Mouse (Mus musculus): ENCODE measurements around the gene Rnaseh2b. TPM values are rescaled to one million over a fixed set of nuclear protein-coding genes. Genes with fewer than 3 reads are reported as not detected.

Gene Rnaseh2b
- polyA plus RNA-seq, 1 experiment: 15.3 TPM

DNA sequence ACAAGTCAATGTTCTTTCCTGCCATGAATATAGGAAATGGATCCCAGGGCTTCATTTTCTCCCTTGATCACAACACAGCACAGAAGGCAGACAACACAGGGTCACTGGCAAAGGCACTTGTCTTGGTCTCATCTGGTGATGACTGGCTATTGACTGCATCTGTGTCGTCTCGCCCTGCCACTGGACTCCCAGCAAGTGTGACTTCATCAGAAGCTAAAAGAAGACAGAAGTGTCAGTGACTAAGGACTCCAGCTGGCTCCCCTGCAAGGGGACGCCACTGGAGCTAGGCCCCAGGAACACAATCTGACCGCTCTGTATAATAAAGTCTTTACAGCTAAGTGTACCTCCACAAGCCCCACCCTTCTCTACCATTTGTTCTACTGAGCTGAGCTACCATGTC is 100.4 kb downstream of the Rnaseh2b start:
- no peak overlapping the region for H3ac ChIP-seq (ENCODE audit: control insufficient read depth, insufficient read length, low read depth)
- H3K27me3 ChIP-seq (ENCODE audit: control insufficient read depth, insufficient read depth, insufficient read length): peaks cover 4% of the 10 kb centered on the region
- no peaks in the 10 kb centered on the region for H3K79me3 ChIP-seq (ENCODE audit: low read depth)
- no peaks in the 10 kb centered on the region for H3K36me3 ChIP-seq (ENCODE audit: control insufficient read depth, insufficient read depth)
- TF ChIP-seq MYOG (IDR thresholded peaks at IDR 0.05; ENCODE audit: control insufficient read depth, extremely low read depth, insufficient read length): no peak
- TF ChIP-seq CEBPB (IDR thresholded peaks at IDR 0.05; ENCODE audit: low read depth): no peak
- no peak for TF ChIP-seq MAX (IDR thresholded peaks at IDR 0.05)
- no peak for TF ChIP-seq MYOD1 (IDR thresholded peaks at IDR 0.05; ENCODE audit: control insufficient read depth, insufficient read length, low read depth)
- TF ChIP-seq FOSL1 (IDR thresholded peaks at IDR 0.05; ENCODE audit: insufficient read depth, low read length, poor library complexity, severe bottlenecking): no peak
- no peak for TF ChIP-seq CTCF (IDR thresholded peaks at IDR 0.05; ENCODE audit: control insufficient read depth, insufficient read depth, insufficient read length)
- no peak for TF ChIP-seq USF1 (IDR thresholded peaks at IDR 0.05; ENCODE audit: low read depth)
- H3K79me2 ChIP-seq (ENCODE audit: control insufficient read depth, insufficient read depth): no peaks in the 10 kb centered on the region
- no peak overlapping the region for H3K4me3 ChIP-seq (ENCODE audit: insufficient read depth, poor library complexity, severe bottlenecking)

DNA sequence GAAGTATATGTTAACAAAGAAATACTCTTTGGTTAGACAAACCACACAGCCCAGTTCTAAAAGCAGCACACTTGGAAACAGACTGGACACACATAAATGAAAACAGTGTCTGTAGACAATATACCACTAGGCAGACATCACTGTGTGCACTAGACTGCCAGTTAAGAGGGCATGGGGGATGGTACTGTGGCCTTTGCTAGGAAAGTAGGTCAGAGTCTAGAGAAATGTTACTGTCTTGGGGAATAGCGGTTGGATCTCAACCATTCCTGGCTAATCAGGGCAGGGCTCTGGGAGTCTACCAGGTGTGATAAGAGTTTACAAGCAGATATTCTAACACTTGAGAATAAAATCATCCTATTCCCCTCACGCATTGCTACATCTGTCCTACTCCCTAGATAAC is 103.0 kb downstream of the Rnaseh2b start:
- Histone ChIP-seq H3K79me2 (ENCODE audit: control insufficient read depth, insufficient read depth) (no peaks in the 10 kb centered on the region), H3K27me3 (ENCODE audit: control insufficient read depth, insufficient read depth, insufficient read length) (peaks cover 4% of the 10 kb centered on the region), H3K36me3 (ENCODE audit: control insufficient read depth, insufficient read depth) (no peaks in the 10 kb centered on the region), H3ac (ENCODE audit: control insufficient read depth, insufficient read length, low read depth) (no peak overlapping the region), H3K4me3 (ENCODE audit: insufficient read depth, poor library complexity, severe bottlenecking) (no peak overlapping the region), H3K79me3 (ENCODE audit: low read depth) (no peaks in the 10 kb centered on the region)
- no peak for TF ChIP-seq USF1 (IDR thresholded peaks at IDR 0.05; ENCODE audit: low read depth)
- TF ChIP-seq MAX (IDR thresholded peaks at IDR 0.05): no peak
- no peak for TF ChIP-seq MYOD1 (IDR thresholded peaks at IDR 0.05; ENCODE audit: control insufficient read depth, insufficient read length, low read depth)
- no peak for TF ChIP-seq MYOG (IDR thresholded peaks at IDR 0.05; ENCODE audit: control insufficient read depth, extremely low read depth, insufficient read length)

DNA sequence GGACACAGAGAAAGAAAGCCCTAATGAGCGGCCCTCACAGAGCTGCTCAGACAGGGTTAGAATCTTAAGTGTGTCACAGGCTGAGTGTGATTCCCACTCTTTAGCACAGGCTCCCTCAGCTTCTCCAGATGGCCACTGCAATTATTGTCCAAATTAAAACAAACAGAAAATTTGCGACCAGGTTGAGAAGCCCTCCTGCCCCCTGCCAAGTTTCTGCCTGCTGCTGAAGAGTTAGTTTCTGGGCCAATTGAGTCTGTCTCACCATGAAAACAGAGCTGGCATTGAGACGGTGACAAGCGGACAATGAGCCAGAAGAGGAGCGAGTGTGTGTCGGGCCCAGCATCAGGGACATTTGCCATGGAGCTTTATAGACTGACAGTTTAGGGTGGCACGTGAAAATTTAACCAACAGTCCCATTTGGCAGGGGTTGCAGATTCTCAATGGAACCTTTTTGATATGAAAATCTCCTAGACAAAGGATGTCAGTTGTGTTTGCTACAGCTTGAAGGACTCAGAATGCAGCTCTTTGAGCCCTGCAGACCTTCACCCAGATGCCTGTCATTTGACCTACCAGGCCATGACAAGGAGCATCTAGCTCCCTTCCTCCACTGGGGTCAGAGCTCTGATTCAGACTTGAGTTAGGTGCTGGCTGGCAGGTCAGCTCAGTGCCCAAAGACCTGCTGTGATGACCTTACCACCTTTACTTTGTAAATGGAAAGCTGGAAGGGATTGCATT is 123.8 kb downstream of the Rnaseh2b start:
- Histone ChIP-seq H3K36me3 (ENCODE audit: control insufficient read depth, insufficient read depth) (no peaks in the 10 kb centered on the region), H3K4me3 (ENCODE audit: insufficient read depth, poor library complexity, severe bottlenecking) (no peak overlapping the region), H3ac (ENCODE audit: control insufficient read depth, insufficient read length, low read depth) (no peak overlapping the region), H3K79me3 (ENCODE audit: low read depth) (no peaks in the 10 kb centered on the region), H3K79me2 (ENCODE audit: control insufficient read depth, insufficient read depth) (no peaks in the 10 kb centered on the region), H3K27me3 (ENCODE audit: control insufficient read depth, insufficient read depth, insufficient read length) (peaks cover 12% of the 10 kb centered on the region)
- TF ChIP-seq MAX (IDR thresholded peaks at IDR 0.05): no peak
- TF ChIP-seq CTCF (IDR thresholded peaks at IDR 0.05; ENCODE audit: control insufficient read depth, insufficient read depth, insufficient read length): no peak
- TF ChIP-seq MYOG (IDR thresholded peaks at IDR 0.05; ENCODE audit: control insufficient read depth, extremely low read depth, insufficient read length): no peak
- no peak for TF ChIP-seq CEBPB (IDR thresholded peaks at IDR 0.05; ENCODE audit: low read depth)
- no peak for TF ChIP-seq FOSL1 (IDR thresholded peaks at IDR 0.05; ENCODE audit: insufficient read depth, low read length, poor library complexity, severe bottlenecking)
- no peak for TF ChIP-seq USF1 (IDR thresholded peaks at IDR 0.05; ENCODE audit: low read depth)
- no peak for TF ChIP-seq MYOD1 (IDR thresholded peaks at IDR 0.05; ENCODE audit: control insufficient read depth, insufficient read length, low read depth)

DNA sequence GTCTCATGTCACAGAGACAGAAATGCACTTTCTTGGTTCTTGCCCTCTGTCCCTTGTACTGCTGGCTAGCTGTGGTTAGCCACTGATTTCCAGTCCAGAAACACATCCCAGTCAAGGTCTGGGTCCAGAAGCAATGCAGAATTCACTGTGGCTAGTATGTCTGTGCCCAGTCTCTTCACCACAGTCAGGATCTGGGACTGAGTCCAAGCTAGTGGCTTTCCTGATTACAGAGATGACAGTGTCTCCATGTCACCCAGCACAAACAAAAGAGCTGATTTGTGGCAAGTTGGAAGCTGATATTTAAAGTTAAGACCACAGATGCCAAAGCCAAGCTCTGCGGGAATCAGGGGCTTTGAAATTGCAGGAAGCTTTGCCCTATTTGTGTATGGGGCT is 124.3 kb downstream of the Rnaseh2b start:
- TF ChIP-seq MYOG (IDR thresholded peaks at IDR 0.05; ENCODE audit: control insufficient read depth, extremely low read depth, insufficient read length): no peak
- no peak for TF ChIP-seq MYOD1 (IDR thresholded peaks at IDR 0.05; ENCODE audit: control insufficient read depth, insufficient read length, low read depth)
- no peak for TF ChIP-seq MAX (IDR thresholded peaks at IDR 0.05)
- TF ChIP-seq CEBPB (IDR thresholded peaks at IDR 0.05; ENCODE audit: low read depth): no peak
- TF ChIP-seq CTCF (IDR thresholded peaks at IDR 0.05; ENCODE audit: control insufficient read depth, insufficient read depth, insufficient read length): no peak
- TF ChIP-seq USF1 (IDR thresholded peaks at IDR 0.05; ENCODE audit: low read depth): no peak
- no peak for TF ChIP-seq FOSL1 (IDR thresholded peaks at IDR 0.05; ENCODE audit: insufficient read depth, low read length, poor library complexity, severe bottlenecking)
- Histone ChIP-seq H3K36me3 (ENCODE audit: control insufficient read depth, insufficient read depth) (no peaks in the 10 kb centered on the region), H3K79me2 (ENCODE audit: control insufficient read depth, insufficient read depth) (no peaks in the 10 kb centered on the region), H3ac (ENCODE audit: control insufficient read depth, insufficient read length, low read depth) (no peak overlapping the region), H3K79me3 (ENCODE audit: low read depth) (no peaks in the 10 kb centered on the region), H3K27me3 (ENCODE audit: control insufficient read depth, insufficient read depth, insufficient read length) (peaks cover 6% of the 10 kb centered on the region), H3K4me3 (ENCODE audit: insufficient read depth, poor library complexity, severe bottlenecking) (no peak overlapping the region)

DNA sequence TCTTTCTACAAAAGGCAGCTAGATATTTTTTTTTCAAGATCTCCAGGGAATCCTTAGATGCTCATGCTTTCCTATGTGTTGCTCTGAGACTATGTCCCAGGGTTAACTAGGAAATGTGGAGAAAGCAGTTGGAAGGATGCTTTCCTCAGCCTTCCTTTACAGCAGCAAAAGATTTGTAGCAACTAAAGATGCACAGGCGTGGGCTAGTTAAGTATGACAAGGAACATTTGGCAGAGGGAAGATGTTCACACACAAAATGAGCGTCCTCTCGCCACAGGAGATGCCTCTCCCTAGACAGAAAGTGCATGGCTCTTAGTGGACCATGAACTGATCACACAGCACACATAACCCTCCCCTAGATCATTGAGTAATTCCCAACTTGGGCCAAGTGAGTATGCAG is 125.1 kb downstream of the Rnaseh2b start:
- H3K79me2 ChIP-seq (ENCODE audit: control insufficient read depth, insufficient read depth): no peaks in the 10 kb centered on the region
- no peak overlapping the region for H3ac ChIP-seq (ENCODE audit: control insufficient read depth, insufficient read length, low read depth)
- H3K27me3 ChIP-seq (ENCODE audit: control insufficient read depth, insufficient read depth, insufficient read length): peaks cover 4% of the 10 kb centered on the region
- H3K36me3 ChIP-seq (ENCODE audit: control insufficient read depth, insufficient read depth): no peaks in the 10 kb centered on the region
- TF ChIP-seq FOSL1 (IDR thresholded peaks at IDR 0.05; ENCODE audit: insufficient read depth, low read length, poor library complexity, severe bottlenecking) (no peak), MYOG (IDR thresholded peaks at IDR 0.05; ENCODE audit: control insufficient read depth, extremely low read depth, insufficient read length) (no peak), CEBPB (IDR thresholded peaks at IDR 0.05; ENCODE audit: low read depth) (no peak), CTCF (IDR thresholded peaks at IDR 0.05; ENCODE audit: control insufficient read depth, insufficient read depth, insufficient read length) (no peak), USF1 (IDR thresholded peaks at IDR 0.05; ENCODE audit: low read depth) (no peak), MYOD1 (IDR thresholded peaks at IDR 0.05; ENCODE audit: control insufficient read depth, insufficient read length, low read depth) (no peak), MAX (IDR thresholded peaks at IDR 0.05) (no peak)
- H3K79me3 ChIP-seq (ENCODE audit: low read depth): no peaks in the 10 kb centered on the region
- H3K4me3 ChIP-seq (ENCODE audit: insufficient read depth, poor library complexity, severe bottlenecking): no peak overlapping the region

Data from C2C12 (cell line).